Comparison of ENCODE assay signal across 1 mouse cellular context in genomic region chr13:5842911-5843310, GRCm38 (mm10).
TF ChIP-seq lines count a peak whose summit lies in the region.

No protein-coding gene starts in this region.

TF ChIP-seq in myocyte, 11 proteins besides CTCF, POLR2A, EP300 and RAD21:
- TF ChIP-seq TCF12 (IDR thresholded peaks at IDR 0.05; ENCODE audit: insufficient read depth, poor library complexity, severe bottlenecking) = no peak
- TF ChIP-seq E2F4 (IDR thresholded peaks at IDR 0.05; ENCODE audit: insufficient read depth) = no peak
- no peak for TF ChIP-seq MYOD1 (IDR thresholded peaks at IDR 0.05; ENCODE audit: control insufficient read depth in 1 of 3, insufficient read length in 2 of 3, low read depth in 2 of 3)
- TF ChIP-seq MAX (IDR thresholded peaks at IDR 0.05; ENCODE audit: low read depth) = no peak
- no peak for TF ChIP-seq REST (IDR thresholded peaks at IDR 0.05; ENCODE audit: insufficient read depth, insufficient read length)
- TF ChIP-seq USF1 (IDR thresholded peaks at IDR 0.05; ENCODE audit: low read depth) = no peak
- TF ChIP-seq MYOG (IDR thresholded peaks at IDR 0.05; ENCODE audit: control insufficient read depth in 1 of 3, insufficient read depth in 1 of 3, insufficient read length in 2 of 3, low read depth in 2 of 3) = no peak
- TF ChIP-seq CEBPB (IDR thresholded peaks at IDR 0.05; ENCODE audit: insufficient read depth, poor library complexity, severe bottlenecking) = no peak
- no peak for TF ChIP-seq SRF (IDR thresholded peaks at IDR 0.05; ENCODE audit: control insufficient read depth, insufficient read length, low read depth)
- TF ChIP-seq POLR2AphosphoS2 (IDR thresholded peaks at IDR 0.05; ENCODE audit: insufficient read length, low read depth) = no peak
- TF ChIP-seq TCF3 (IDR thresholded peaks at IDR 0.05; ENCODE audit: insufficient read length, low read depth) = no peak
